Mouse (Mus musculus) lung, postnatal 14 days (tissue): ENCODE measurements at regions not wholly inside any gene's neighbourhood (a gene's known extent, or its start where the extent isn't known, plus 50 kb on each side); places are given as distances from the start of the nearest gene placed in this dataset.

Experiments used
- DNase-seq: peaks from one replicate; pipeline ENCODE4 v3.0.0; 2021

- DNase-seq = no peak
Measured at GRCm38 (mm10) chr6:94768230-94768629, 68.3 kb upstream of the Lrig1 start.

DNA sequence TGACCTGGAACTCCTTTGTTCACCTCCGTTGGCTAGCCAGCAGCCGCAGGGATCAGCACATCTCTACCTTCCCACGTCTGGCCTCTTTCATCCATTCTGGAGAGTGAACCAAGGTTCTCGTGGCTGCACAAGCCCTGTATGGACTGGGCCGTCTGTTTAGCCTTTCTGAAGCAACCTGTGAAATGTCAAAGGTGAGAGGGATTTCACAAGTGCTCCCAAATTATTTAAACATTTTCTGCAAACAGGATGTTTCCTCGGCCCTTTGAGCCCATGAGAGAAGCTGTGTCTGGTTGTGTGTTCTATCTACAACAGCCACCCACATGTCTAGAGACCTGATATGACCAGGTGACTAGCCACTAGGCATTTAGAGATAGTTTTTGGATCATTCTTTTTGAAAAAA is 65.8 kb upstream of the Lrig1 start:
- DNase-seq = no peak

GRCm38 (mm10) chr6:94761341-94761740 is 61.4 kb upstream of the Lrig1 start:
- DNase-seq = no peak

- no peak for DNase-seq
Measured at GRCm38 (mm10) chr6:94760629-94761111, 60.7 kb upstream of the Lrig1 start.

DNA sequence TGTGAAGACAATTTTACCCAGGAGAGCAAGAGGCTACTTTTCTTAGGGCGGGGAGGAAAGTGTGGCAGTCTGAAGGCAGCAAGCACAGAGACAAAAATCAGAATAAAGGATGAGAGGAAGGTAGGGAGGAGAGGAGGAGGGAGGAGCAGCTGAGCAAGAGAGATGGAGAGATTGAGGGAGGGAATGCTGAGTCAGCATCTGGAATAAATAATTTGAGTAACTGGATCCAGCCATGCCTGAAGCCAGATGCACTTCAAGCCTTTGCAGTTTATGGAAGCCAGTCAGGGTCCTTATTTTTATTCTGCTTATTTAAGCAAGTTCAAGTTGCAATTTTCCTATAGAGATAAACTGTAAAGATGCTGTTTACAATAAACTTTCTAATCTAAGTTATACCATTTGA is 59.7 kb upstream of the Lrig1 start:
- no peak for DNase-seq

DNA sequence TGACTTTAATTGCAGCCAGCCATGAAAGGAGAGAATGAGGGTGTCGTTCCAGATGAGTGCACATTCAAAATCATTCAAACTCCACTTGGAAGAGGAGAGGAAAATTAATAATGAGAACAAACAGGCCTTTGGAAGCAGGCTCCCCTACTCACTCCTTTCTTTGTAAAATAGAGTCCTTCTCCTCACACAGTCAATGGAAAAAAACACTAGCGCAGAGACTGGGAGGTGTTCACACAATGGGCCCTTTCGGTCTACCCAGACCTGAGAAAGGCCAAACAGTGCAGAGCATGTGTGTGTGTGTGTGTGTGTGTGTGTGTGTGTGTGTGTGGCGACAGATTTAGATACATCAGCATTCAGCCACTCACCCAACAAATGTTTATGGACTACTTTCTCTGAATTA is 56.0 kb upstream of the Lrig1 start:
- no peak for DNase-seq

- no peak for DNase-seq
Measured at GRCm38 (mm10) chr6:94755297-94755831, 55.4 kb upstream of the Lrig1 start.

- DNase-seq = no peak
Measured at GRCm38 (mm10) chr6:94754522-94754921, 54.6 kb upstream of the Lrig1 start.

DNA sequence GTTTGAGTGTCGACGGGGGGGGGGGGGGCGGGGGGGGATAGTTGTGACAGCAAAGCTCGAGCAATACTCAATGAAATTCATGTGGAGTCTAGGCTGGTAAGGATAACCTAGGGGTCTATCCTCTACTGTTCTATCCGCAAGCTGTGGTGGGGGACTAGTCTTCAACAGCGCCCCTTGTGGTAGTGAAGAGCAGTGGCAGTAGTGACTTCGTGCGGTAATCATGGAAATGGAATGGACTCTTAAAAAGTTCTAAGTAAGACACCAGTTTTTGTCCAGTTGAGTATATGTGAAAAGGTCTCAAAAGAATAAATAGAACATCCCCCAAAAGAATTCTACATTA is 51.1 kb upstream of the Lrig1 start:
- DNase-seq = no peak

DNA sequence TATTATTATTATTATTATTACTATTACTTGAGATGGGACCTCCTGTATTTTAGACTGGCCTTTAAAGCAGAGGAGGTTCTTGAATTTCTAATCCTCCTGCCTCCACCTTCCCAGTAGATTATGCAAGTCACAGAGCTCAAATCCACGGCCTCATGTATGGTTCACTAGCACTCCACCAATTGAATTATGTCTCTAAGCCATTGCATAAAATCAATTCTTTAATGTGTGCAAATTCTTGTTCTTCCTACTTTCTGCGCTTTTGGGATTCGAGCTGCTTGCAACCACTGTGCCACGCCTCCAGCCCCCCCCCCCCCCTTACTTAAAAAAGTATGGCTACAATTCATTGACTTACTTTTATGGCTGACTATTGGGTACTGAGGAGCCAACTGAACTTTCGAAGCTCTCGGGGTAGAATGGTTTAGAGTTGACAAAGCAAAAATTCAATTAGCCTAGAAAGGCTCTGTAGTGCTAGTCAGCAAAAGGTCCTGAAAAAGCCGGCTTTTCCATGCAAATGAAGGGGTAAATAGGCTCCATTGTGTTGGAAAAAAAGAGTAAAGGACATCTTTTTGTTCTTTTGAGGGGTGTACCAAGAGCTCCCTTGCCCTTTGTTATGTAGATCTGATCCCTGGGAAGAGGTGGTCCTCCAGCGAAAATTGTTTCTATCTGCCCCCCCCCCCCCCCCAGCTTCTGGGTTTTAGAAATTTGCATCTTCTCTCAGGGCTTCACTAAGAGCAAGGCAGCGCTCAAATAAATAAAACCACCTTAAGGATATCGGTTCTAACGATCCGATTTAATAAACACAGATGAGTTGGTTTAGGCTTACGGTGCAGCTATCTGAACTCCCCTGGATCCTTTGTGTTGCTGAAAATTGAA is 50.5 kb upstream of the Lrig1 start:
- DNase-seq = no peak
